Mouse (Mus musculus): ENCODE results near the gene Pde4d. TPM values are rescaled to one million over a fixed set of nuclear protein-coding genes. Genes with fewer than 3 reads are reported as not detected.

The Pde4d gene
- polyA plus RNA-seq, 2 experiments = 11.7 to 17.3 TPM

- H3K27me3 ChIP-seq (ENCODE audit: control insufficient read depth, insufficient read depth, low read length) = no peaks in the 10 kb centered on the region
- H3K4me2 ChIP-seq (replicated peaks; ENCODE audit: low read depth, low read length, severe bottlenecking) = no peak overlapping the region
- H3K4me1 ChIP-seq (ENCODE audit: control insufficient read depth, insufficient read depth, low read length) = 0 out of 2 replicates have a peak, but pooled peaks cover 5% of the 10 kb centered on the region
- no peaks in the 10 kb centered on the region for H3K36me3 ChIP-seq (ENCODE audit: control insufficient read depth, insufficient read depth, low read length)
- DNase-seq (ENCODE audit: low spot score) (no peak), ATAC-seq (ENCODE audit: low FRiP score, low read depth) (no peak)
- no peak for TF ChIP-seq POLR2A (IDR thresholded peaks at IDR 0.05; ENCODE audit: borderline replicate concordance, extremely low read depth, insufficient read depth, insufficient read length)
- 14% methylated on average over 1 of the region's 1 CpGs for WGBS
- no peak overlapping the region for H3K27ac ChIP-seq (replicated peaks; ENCODE audit: low read depth, low read length)
- H3K9ac ChIP-seq (ENCODE audit: low read depth, low read length, severe bottlenecking) = no peak overlapping the region
- H3K4me3 ChIP-seq (replicated peaks; ENCODE audit: low read length) = no peak overlapping the region
- H3K9me3 ChIP-seq (ENCODE audit: control insufficient read depth, low read length) = no peaks in the 10 kb centered on the region
Measured at GRCm38 (mm10) chr13:108538760-108539369, 89.1 kb downstream of the Pde4d start.

- H3K4me3 ChIP-seq (replicated peaks; ENCODE audit: low read length) = no peak overlapping the region
- no peaks in the 10 kb centered on the region for H3K36me3 ChIP-seq (ENCODE audit: control insufficient read depth, insufficient read depth, low read length)
- H3K4me1 ChIP-seq (ENCODE audit: control insufficient read depth, insufficient read depth, low read length) = 0 out of 2 replicates have a peak, but pooled peaks cover 5% of the 10 kb centered on the region
- ATAC-seq (ENCODE audit: low FRiP score, low read depth) = no peak
- WGBS = 84% methylated on average over 3 of the region's 3 CpGs
- no peak overlapping the region for H3K27ac ChIP-seq (replicated peaks; ENCODE audit: low read depth, low read length)
- no peak for DNase-seq (ENCODE audit: low spot score)
- TF ChIP-seq POLR2A (IDR thresholded peaks at IDR 0.05; ENCODE audit: borderline replicate concordance, extremely low read depth, insufficient read depth, insufficient read length) = no peak
- H3K9me3 ChIP-seq (ENCODE audit: control insufficient read depth, low read length) = no peaks in the 10 kb centered on the region
- no peak overlapping the region for H3K4me2 ChIP-seq (replicated peaks; ENCODE audit: low read depth, low read length, severe bottlenecking)
- H3K27me3 ChIP-seq (ENCODE audit: control insufficient read depth, insufficient read depth, low read length) = no peaks in the 10 kb centered on the region
- no peak overlapping the region for H3K9ac ChIP-seq (ENCODE audit: low read depth, low read length, severe bottlenecking)
Measured at GRCm38 (mm10) chr13:108541488-108541887, 91.7 kb downstream of the Pde4d start.

GRCm38 (mm10) chr13:108542342-108542761, 92.6 kb downstream of the Pde4d start:
- H3K9ac ChIP-seq (ENCODE audit: low read depth, low read length, severe bottlenecking) = no peak overlapping the region
- DNase-seq (ENCODE audit: low spot score) = peak; percentile 79

GRCm38 (mm10) chr13:108552288-108552687, 102.5 kb downstream of the Pde4d start:
- Histone ChIP-seq H3K9me3 (ENCODE audit: control insufficient read depth, low read length) (no peaks in the 10 kb centered on the region), H3K4me1 (ENCODE audit: control insufficient read depth, insufficient read depth, low read length) (no peaks in the 10 kb centered on the region), H3K4me2 (replicated peaks; ENCODE audit: low read depth, low read length, severe bottlenecking) (no peak overlapping the region), H3K9ac (ENCODE audit: low read depth, low read length, severe bottlenecking) (no peak overlapping the region), H3K4me3 (replicated peaks; ENCODE audit: low read length) (no peak overlapping the region), H3K27ac (replicated peaks; ENCODE audit: low read depth, low read length) (no peak overlapping the region), H3K27me3 (ENCODE audit: control insufficient read depth, insufficient read depth, low read length) (no peaks in the 10 kb centered on the region), H3K36me3 (ENCODE audit: control insufficient read depth, insufficient read depth, low read length) (no peaks in the 10 kb centered on the region)
- TF ChIP-seq POLR2A (IDR thresholded peaks at IDR 0.05; ENCODE audit: borderline replicate concordance, extremely low read depth, insufficient read depth, insufficient read length) = no peak
- 53% methylated on average over 5 of the region's 5 CpGs for WGBS
- DNase-seq (ENCODE audit: low spot score) = no peak
- ATAC-seq (ENCODE audit: low FRiP score, low read depth) = no peak

More at GRCm38 (mm10) chr13:108542342-108542761, 92.6 kb downstream of the Pde4d start:
- Histone ChIP-seq H3K4me2 (replicated peaks; ENCODE audit: low read depth, low read length, severe bottlenecking) (no peak overlapping the region), H3K9me3 (ENCODE audit: control insufficient read depth, low read length) (no peaks in the 10 kb centered on the region), H3K4me1 (ENCODE audit: control insufficient read depth, insufficient read depth, low read length) (0 out of 2 replicates have a peak, but pooled peaks cover 5% of the 10 kb centered on the region), H3K27ac (replicated peaks; ENCODE audit: low read depth, low read length) (no peak overlapping the region), H3K36me3 (ENCODE audit: control insufficient read depth, insufficient read depth, low read length) (no peaks in the 10 kb centered on the region), H3K4me3 (replicated peaks; ENCODE audit: low read length) (no peak overlapping the region), H3K27me3 (ENCODE audit: control insufficient read depth, insufficient read depth, low read length) (no peaks in the 10 kb centered on the region)
- ATAC-seq (ENCODE audit: low FRiP score, low read depth) = no peak
- WGBS = 50% methylated on average over 5 of the region's 5 CpGs
- TF ChIP-seq POLR2A (IDR thresholded peaks at IDR 0.05; ENCODE audit: borderline replicate concordance, extremely low read depth, insufficient read depth, insufficient read length) = no peak

GRCm38 (mm10) chr13:108552995-108553394, 103.2 kb downstream of the Pde4d start:
- H3K4me3 ChIP-seq (replicated peaks; ENCODE audit: low read length) = no peak overlapping the region
- no peak for TF ChIP-seq POLR2A (IDR thresholded peaks at IDR 0.05; ENCODE audit: borderline replicate concordance, extremely low read depth, insufficient read depth, insufficient read length)
- no peak overlapping the region for H3K4me2 ChIP-seq (replicated peaks; ENCODE audit: low read depth, low read length, severe bottlenecking)
- WGBS = 62% methylated on average over 5 of the region's 5 CpGs
- H3K27me3 ChIP-seq (ENCODE audit: control insufficient read depth, insufficient read depth, low read length) = no peaks in the 10 kb centered on the region
- H3K36me3 ChIP-seq (ENCODE audit: control insufficient read depth, insufficient read depth, low read length) = no peaks in the 10 kb centered on the region
- ATAC-seq (ENCODE audit: low FRiP score, low read depth) (no peak), DNase-seq (ENCODE audit: low spot score) (no peak)
- no peak overlapping the region for H3K9ac ChIP-seq (ENCODE audit: low read depth, low read length, severe bottlenecking)
- no peaks in the 10 kb centered on the region for H3K4me1 ChIP-seq (ENCODE audit: control insufficient read depth, insufficient read depth, low read length)
- H3K9me3 ChIP-seq (ENCODE audit: control insufficient read depth, low read length) = no peaks in the 10 kb centered on the region
- no peak overlapping the region for H3K27ac ChIP-seq (replicated peaks; ENCODE audit: low read depth, low read length)

All from limb, embryonic 14.5 days (tissue).